Mouse (Mus musculus) limb, embryonic 14.5 days (tissue): ENCODE results near the gene Abca2. TPM values are rescaled to one million over a fixed set of nuclear protein-coding genes. Genes with fewer than 3 reads are reported as not detected.
A peak's percentile ranks its signal among the peaks of the same experiment; 100 is the strongest.

Experiments
- ATAC-seq: fragments of 200-750 bp; cut with Nextera tagmentation; 2 replicates; pipeline ENCODE4 v1.8.0; 2017; ENCODE audit warnings: low read depth, moderate number of reproducible peaks, moderate TSS enrichment; ENCODE audit not compliant: low FRiP score
- DNase-seq: peaks from one replicate; pipeline ENCODE4 v3.0.0-alpha.2; 2015; ENCODE audit warnings: low spot score
- H3K27ac ChIP-seq: fragments of 300-500 bp; sonication (generic); replicated peaks from 2 replicates; pipeline ENCODE4 v1.5.1; 2014; ENCODE audit warnings: low read depth, mild to moderate bottlenecking, low read length, moderate library complexity, mixed read lengths
- H3K27me3 ChIP-seq: fragments of 300-500 bp; sonication (generic); 2 replicates; pipeline ENCODE4 v1.6.1; 2014; ENCODE audit warnings: low read length, mixed read lengths; ENCODE audit not compliant: control insufficient read depth, insufficient read depth
- H3K36me3 ChIP-seq: fragments of 300-500 bp; sonication (generic); 2 replicates; pipeline ENCODE4 v1.6.1; 2014; ENCODE audit warnings: mild to moderate bottlenecking, low read length, moderate library complexity, mixed read lengths; ENCODE audit not compliant: control insufficient read depth, insufficient read depth
- H3K4me1 ChIP-seq: fragments of 300-500 bp; sonication (generic); 2 replicates; pipeline ENCODE4 v1.6.1; 2014; ENCODE audit warnings: antibody characterized with exemption, low read length, mixed read lengths; ENCODE audit not compliant: control insufficient read depth, insufficient read depth
- H3K4me2 ChIP-seq: fragments of 300-500 bp; sonication (generic); replicated peaks from 2 replicates; pipeline ENCODE4 v1.6.1; 2014; ENCODE audit warnings: low read depth, mild to moderate bottlenecking, low read length, moderate library complexity; ENCODE audit not compliant: severe bottlenecking
- H3K4me3 ChIP-seq: fragments of 300-500 bp; sonication (generic); replicated peaks from 2 replicates; pipeline ENCODE4 v1.5.1; 2014; ENCODE audit warnings: low read length
- H3K9ac ChIP-seq: fragments of 300-500 bp; sonication (generic); 2 replicates; pipeline ENCODE4 v1.6.1; 2014; ENCODE audit warnings: mild to moderate bottlenecking, low read depth, low read length, moderate library complexity; ENCODE audit not compliant: severe bottlenecking
- H3K9me3 ChIP-seq: fragments of 300-500 bp; sonication (generic); 2 replicates; pipeline ENCODE4 v1.6.1; 2016; ENCODE audit warnings: low read length; ENCODE audit not compliant: control insufficient read depth
- POLR2A ChIP-seq: fragments of 200-500 bp; IDR thresholded peaks from 2 replicates; pipeline ENCODE4 v1.8.0; 2012; ENCODE audit warnings: inconsistent platforms, mild to moderate bottlenecking, moderate library complexity, borderline replicate concordance; ENCODE audit not compliant: insufficient read depth, insufficient read length; ENCODE audit errors: extremely low read depth
- WGBS: fragments of 180-500 bp; shearing (Covaris S2); extraction: QIAGEN DNeasy Blood & Tissue Kit; methylation state at CpG from one replicate; pipeline ENCODE4 v1.1.7; 2014; 5-methylcytosine and 5-hydroxymethylcytosine counted together
- polyA plus RNA-seq, 2 experiments: library from polyadenylated mRNA; depleted of rRNA in 1 of 2; stranded (reverse) in 1 of 2; unstranded in 1 of 2; fragments of >200 nt; fragmentation: Nextera tagmentation in 1 of 2; extraction: Ambion mirVana in 1 of 2; gene quantifications; 2 replicates each; pipeline versions ENCODE4 v1.2.1 to v1.2.3; 2012 to 2014

Abca2 gene
- polyA plus RNA-seq, 2 experiments, result 5.9 to 15.3 TPM

DNA sequence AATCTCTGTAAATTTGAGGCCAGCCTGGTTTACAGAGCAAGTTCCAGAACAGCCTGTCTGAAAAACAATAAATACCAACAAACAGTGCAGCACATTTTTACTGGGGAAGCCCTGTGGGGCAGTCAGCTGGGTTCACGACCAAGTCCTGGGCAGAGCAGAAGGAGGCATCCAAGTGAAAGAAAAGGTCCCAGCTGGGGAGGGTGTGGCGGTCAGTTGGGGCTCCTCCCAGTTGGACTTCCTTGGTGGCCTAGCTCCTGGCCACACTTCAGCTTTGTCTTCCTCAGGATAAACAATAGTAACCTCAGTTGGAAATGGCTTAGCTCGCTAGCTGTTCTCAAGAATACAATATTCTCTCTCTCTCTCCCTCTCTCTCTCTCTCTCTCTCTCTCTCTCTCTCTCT lies 11.1 kb upstream of the Abca2 start:
- no peak for TF ChIP-seq POLR2A
- H3K9ac ChIP-seq, result no peak overlapping the region
- H3K9me3 ChIP-seq, result no peaks in the 10 kb centered on the region
- H3K27me3 ChIP-seq, result no peaks in the 10 kb centered on the region
- no peak overlapping the region for H3K4me3 ChIP-seq
- no peak overlapping the region for H3K4me2 ChIP-seq
- H3K36me3 ChIP-seq, result no peaks in the 10 kb centered on the region
- WGBS, result 23% methylated on average over 3 of the region's 3 CpGs
- ATAC-seq, result no peak
- no peak overlapping the region for H3K27ac ChIP-seq
- no peaks in the 10 kb centered on the region for H3K4me1 ChIP-seq
- DNase-seq, result no peak

GRCm38 (mm10) chr2:25421896-25422295 lies 6.6 kb upstream of the Abca2 start:
- Histone ChIP-seq H3K36me3 (no peaks in the 10 kb centered on the region), H3K9ac (no peak overlapping the region), H3K27ac (no peak overlapping the region), H3K9me3 (no peaks in the 10 kb centered on the region), H3K4me1 (no peaks in the 10 kb centered on the region), H3K4me2 (no peak overlapping the region), H3K4me3 (no peak overlapping the region), H3K27me3 (no peaks in the 10 kb centered on the region)
- 14% methylated on average over 3 of the region's 3 CpGs for WGBS
- DNase-seq, result peak; percentile 80
- ATAC-seq, result peak; percentile 50; the same call in 1 of the 2 replicates
- TF ChIP-seq POLR2A, result no peak

GRCm38 (mm10) chr2:25422587-25423410 lies 5.7 kb upstream of the Abca2 start, which contains the start of gene Fut7:
Gene Fut7, plus strand, starts transcription at chr2:25423267.
- H3K36me3 ChIP-seq, result no peaks in the 10 kb centered on the region
- H3K9me3 ChIP-seq, result no peaks in the 10 kb centered on the region
- WGBS, result 53% methylated on average over 17 of the region's 17 CpGs
- no peak for TF ChIP-seq POLR2A
- ATAC-seq (no peak), DNase-seq (no peak)
- no peak within 1 kb of the TSS for H3K9ac ChIP-seq
- H3K4me2 ChIP-seq, result no peak within 1 kb of the TSS
- no peaks in the 10 kb centered on the region for H3K27me3 ChIP-seq
- no peak within 1 kb of the TSS for H3K4me3 ChIP-seq
- H3K27ac ChIP-seq, result no peak within 1 kb of the TSS
- H3K4me1 ChIP-seq, result no peaks in the 10 kb centered on the region

GRCm38 (mm10) chr2:25423626-25424025 lies 4.9 kb upstream of the Abca2 start:
- H3K36me3 ChIP-seq, result no peaks in the 10 kb centered on the region
- H3K9me3 ChIP-seq, result no peaks in the 10 kb centered on the region
- DNase-seq (no peak), ATAC-seq (no peak)
- no peak overlapping the region for H3K4me3 ChIP-seq
- H3K4me1 ChIP-seq, result no peaks in the 10 kb centered on the region
- TF ChIP-seq POLR2A, result no peak
- no peak overlapping the region for H3K27ac ChIP-seq
- no peak overlapping the region for H3K9ac ChIP-seq
- no peaks in the 10 kb centered on the region for H3K27me3 ChIP-seq
- 50% methylated on average over 1 of the region's 1 CpGs for WGBS
- H3K4me2 ChIP-seq, result no peak overlapping the region

- no peak for TF ChIP-seq POLR2A
- Histone ChIP-seq H3K36me3 (no peaks in the 10 kb centered on the region), H3K27me3 (no peaks in the 10 kb centered on the region; the same call in 1 of the 2 replicates), H3K9ac (no peak overlapping the region), H3K4me1 (peaks cover 3% of the 10 kb centered on the region; the same call in 1 of the 2 replicates), H3K4me2 (no peak overlapping the region), H3K9me3 (no peaks in the 10 kb centered on the region), H3K27ac (no peak overlapping the region), H3K4me3 (no peak overlapping the region)
- ATAC-seq (no peak), DNase-seq (no peak)
- WGBS, result 52% methylated on average over 27 of the region's 27 CpGs
Measured at GRCm38 (mm10) chr2:25425481-25425880, 3.0 kb upstream of the Abca2 start.
